Mouse (Mus musculus) myocyte (in vitro differentiated cells): ENCODE results near the gene Eif4a2.

Source experiments
- MAX ChIP-seq: IDR thresholded peaks from one replicate; pipeline ENCODE4 v1.6.1; 2011; ENCODE audit warnings: low read depth, mild to moderate bottlenecking, control low read depth
- POLR2A ChIP-seq: IDR thresholded peaks from one replicate; pipeline ENCODE4 v1.6.1; 2011; ENCODE audit warnings: low read depth, mild to moderate bottlenecking, control low read depth, moderate library complexity; ENCODE audit not compliant: insufficient read length
- POLR2AphosphoS2 ChIP-seq: IDR thresholded peaks from one replicate; pipeline ENCODE4 v1.6.1; 2011; ENCODE audit warnings: low read depth, control low read depth; ENCODE audit not compliant: insufficient read length

DNA sequence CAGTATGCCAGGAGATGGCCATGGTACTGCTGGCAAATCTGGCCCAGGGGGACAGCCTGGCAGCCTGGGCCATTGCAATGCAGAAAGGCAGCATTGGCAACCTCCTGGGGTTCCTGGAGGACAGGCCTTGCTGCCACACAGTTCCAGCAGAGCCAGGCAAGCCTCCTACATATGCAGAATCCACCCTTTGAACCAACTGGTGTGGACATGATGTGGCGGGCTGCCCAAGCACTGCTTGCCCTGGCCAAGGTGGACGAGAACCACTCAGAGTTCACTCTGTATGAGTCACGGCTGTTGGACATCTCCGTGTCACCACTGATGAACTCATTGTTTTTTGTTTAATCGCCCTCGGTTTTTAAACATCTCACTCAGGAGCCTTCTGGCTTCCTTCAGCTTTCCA is 13.1 kb upstream of the Eif4a2 start:
- TF ChIP-seq POLR2AphosphoS2 = no peak
- TF ChIP-seq MAX = no peak
- no peak for TF ChIP-seq POLR2A
